Mouse (Mus musculus): ENCODE data around the gene Zfp518a. TPM values are rescaled to one million over a fixed set of nuclear protein-coding genes. Genes with fewer than 3 reads are reported as not detected.
A peak's percentile ranks its signal among the peaks of the same experiment; 100 is the strongest.

The Zfp518a gene
- polyA plus RNA-seq, 1 experiment from 2014 or later, result 5.9 TPM

GRCm38 (mm10) chr19:40872955-40873665 lies 21.4 kb upstream of the Zfp518a start:
- 2% methylated on average over 51 of the region's 51 CpGs for WGBS
- Histone ChIP-seq H3K27ac (ENCODE audit: low read length) (peak overlapping the region; percentile 78), H3K4me1 (ENCODE audit: insufficient read depth, low read depth, low read length) (no peaks in the 10 kb centered on the region), H3K9ac (replicated peaks; ENCODE audit: low read depth) (no peak overlapping the region), H3K9me3 (ENCODE audit: low read length) (no peaks in the 10 kb centered on the region), H3K36me3 (ENCODE audit: insufficient read depth, low read length) (no peaks in the 10 kb centered on the region), H3K4me3 (ENCODE audit: low read depth, low read length) (peak overlapping the region; percentile 43), H3K4me2 (replicated peaks; ENCODE audit: low read depth, low read length) (peak overlapping the region; percentile 69), H3K27me3 (replicated peaks; ENCODE audit: insufficient read depth, low read length) (peaks cover 12% of the 10 kb centered on the region; the same call in 1 of the 2 replicates)
- ATAC-seq (peak; percentile 97), DNase-seq (ENCODE audit: low spot score) (peak; percentile 98)
- TF ChIP-seq EP300 (IDR thresholded peaks at IDR 0.05), result 0 out of 2 replicates have a peak, but pooled peaks have one; percentile 67
- TF ChIP-seq CTCF (IDR thresholded peaks at IDR 0.05), result peak; percentile 74

- Histone ChIP-seq H3K27ac (ENCODE audit: low read length) (no peak overlapping the region), H3K27me3 (replicated peaks; ENCODE audit: insufficient read depth, low read length) (peaks cover 15% of the 10 kb centered on the region; the same call in 1 of the 2 replicates), H3K9me3 (ENCODE audit: low read length) (no peaks in the 10 kb centered on the region), H3K36me3 (ENCODE audit: insufficient read depth, low read length) (no peaks in the 10 kb centered on the region), H3K4me2 (replicated peaks; ENCODE audit: low read depth, low read length) (no peak overlapping the region), H3K4me1 (ENCODE audit: insufficient read depth, low read depth, low read length) (no peaks in the 10 kb centered on the region), H3K4me3 (ENCODE audit: low read depth, low read length) (no peak overlapping the region), H3K9ac (replicated peaks; ENCODE audit: low read depth) (no peak overlapping the region)
- peak; percentile 56; the same call in 1 of the 2 replicates for ATAC-seq
- DNase-seq (ENCODE audit: low spot score), result peak; percentile 22
- no peak for TF ChIP-seq CTCF (IDR thresholded peaks at IDR 0.05)
- TF ChIP-seq EP300 (IDR thresholded peaks at IDR 0.05), result no peak
- 77% methylated on average over 4 of the region's 4 CpGs for WGBS
Measured at GRCm38 (mm10) chr19:40881700-40882099, 12.8 kb upstream of the Zfp518a start.

DNA sequence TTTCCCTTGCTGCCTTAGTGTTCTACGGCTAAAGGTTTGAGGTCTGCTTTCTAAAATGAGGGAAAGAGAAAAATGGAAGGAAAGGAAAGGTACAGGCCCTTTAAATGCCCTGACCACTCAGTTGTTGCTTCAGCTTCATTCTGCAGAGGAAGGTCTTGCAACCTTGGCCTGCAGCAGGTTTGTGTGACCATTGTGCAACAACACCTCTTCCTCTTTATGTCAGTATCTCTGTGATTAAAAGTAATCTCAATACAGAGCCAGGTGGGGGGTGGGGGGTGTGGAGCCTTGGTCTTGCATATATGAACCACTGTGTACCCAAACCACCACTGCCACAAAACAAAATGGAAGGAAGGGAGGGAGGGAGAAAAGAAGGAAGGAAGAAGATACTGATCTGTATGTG lies 5.6 kb upstream of the Zfp518a start:
- 78% methylated on average over 1 of the region's 1 CpGs for WGBS
- 0 out of 2 replicates have a peak, but pooled peaks cover 6% of the 10 kb centered on the region for H3K9me3 ChIP-seq (ENCODE audit: low read length)
- 0 out of 2 replicates have a peak, but pooled peaks cover 5% of the 10 kb centered on the region for H3K27me3 ChIP-seq (replicated peaks; ENCODE audit: insufficient read depth, low read length)
- no peak overlapping the region for H3K4me2 ChIP-seq (replicated peaks; ENCODE audit: low read depth, low read length)
- no peak for TF ChIP-seq EP300 (IDR thresholded peaks at IDR 0.05)
- no peak for TF ChIP-seq CTCF (IDR thresholded peaks at IDR 0.05)
- no peaks in the 10 kb centered on the region for H3K36me3 ChIP-seq (ENCODE audit: insufficient read depth, low read length)
- H3K4me1 ChIP-seq (ENCODE audit: insufficient read depth, low read depth, low read length), result no peaks in the 10 kb centered on the region
- H3K9ac ChIP-seq (replicated peaks; ENCODE audit: low read depth), result no peak overlapping the region
- H3K4me3 ChIP-seq (ENCODE audit: low read depth, low read length), result no peak overlapping the region
- ATAC-seq (no peak), DNase-seq (ENCODE audit: low spot score) (no peak)
- no peak overlapping the region for H3K27ac ChIP-seq (ENCODE audit: low read length)

GRCm38 (mm10) chr19:40894071-40894506 lies 416 bp upstream of the Zfp518a start:
- H3K4me3 ChIP-seq (ENCODE audit: low read depth, low read length), result peak overlapping the region; percentile 83
- peak overlapping the region; percentile 59 for H3K9ac ChIP-seq (replicated peaks; ENCODE audit: low read depth)
- peak overlapping the region; percentile 72 for H3K4me2 ChIP-seq (replicated peaks; ENCODE audit: low read depth, low read length)
- H3K27ac ChIP-seq (ENCODE audit: low read length), result peak overlapping the region; percentile 93
- H3K27me3 ChIP-seq (replicated peaks; ENCODE audit: insufficient read depth, low read length), result 0 out of 2 replicates have a peak, but pooled peaks cover 5% of the 10 kb centered on the region
- no peaks in the 10 kb centered on the region for H3K36me3 ChIP-seq (ENCODE audit: insufficient read depth, low read length)
- WGBS, result 48% methylated on average over 21 of the region's 21 CpGs
- ATAC-seq, result no peak
- TF ChIP-seq CTCF (IDR thresholded peaks at IDR 0.05) (no peak; the same call in 1 of the 2 replicates), EP300 (IDR thresholded peaks at IDR 0.05) (no peak)
- H3K4me1 ChIP-seq (ENCODE audit: insufficient read depth, low read depth, low read length), result peaks cover 4% of the 10 kb centered on the region
- DNase-seq (ENCODE audit: low spot score), result no peak
- 0 out of 2 replicates have a peak, but pooled peaks cover 7% of the 10 kb centered on the region for H3K9me3 ChIP-seq (ENCODE audit: low read length)

DNA sequence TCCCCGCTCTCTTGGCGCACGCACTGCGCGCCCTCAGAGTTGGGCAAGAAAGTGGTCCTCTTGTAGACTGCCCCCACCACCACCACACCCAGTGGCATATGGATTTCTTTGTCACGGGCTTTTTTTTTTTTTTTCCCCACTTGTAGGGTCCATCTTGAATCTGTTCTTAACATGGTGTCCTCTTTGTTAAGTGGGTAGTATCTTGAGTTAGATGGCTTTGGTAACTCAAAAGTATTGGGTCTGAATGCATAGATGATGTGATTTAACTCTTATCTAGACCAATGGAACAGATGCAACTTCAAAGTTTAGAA lies 843 bp downstream of the Zfp518a start:
- peak overlapping the region; percentile 93; the same call in 1 of the 2 replicates for H3K27ac ChIP-seq (ENCODE audit: low read length)
- WGBS, result 1% methylated on average over 6 of the region's 6 CpGs
- DNase-seq (ENCODE audit: low spot score), result peak; percentile 24

GRCm38 (mm10) chr19:40931581-40932369 lies 37.3 kb downstream of the Zfp518a start:
- no peak for TF ChIP-seq EP300 (IDR thresholded peaks at IDR 0.05)
- no peak for TF ChIP-seq CTCF (IDR thresholded peaks at IDR 0.05)
- Histone ChIP-seq H3K9ac (replicated peaks; ENCODE audit: low read depth) (no peak overlapping the region), H3K4me1 (ENCODE audit: insufficient read depth, low read depth, low read length) (no peaks in the 10 kb centered on the region), H3K4me2 (replicated peaks; ENCODE audit: low read depth, low read length) (no peak overlapping the region), H3K27me3 (replicated peaks; ENCODE audit: insufficient read depth, low read length) (no peaks in the 10 kb centered on the region), H3K4me3 (ENCODE audit: low read depth, low read length) (no peak overlapping the region), H3K27ac (ENCODE audit: low read length) (no peak overlapping the region), H3K9me3 (ENCODE audit: low read length) (no peaks in the 10 kb centered on the region), H3K36me3 (ENCODE audit: insufficient read depth, low read length) (no peaks in the 10 kb centered on the region)
- no peak for ATAC-seq
- no peak for DNase-seq (ENCODE audit: low spot score)
- 60% methylated on average over 9 of the region's 9 CpGs for WGBS

More for the DNA sequence above, 843 bp downstream of the Zfp518a start:
- peak overlapping the region; percentile 59 for H3K9ac ChIP-seq (replicated peaks; ENCODE audit: low read depth)
- peak overlapping the region; percentile 83 for H3K4me3 ChIP-seq (ENCODE audit: low read depth, low read length)
- H3K9me3 ChIP-seq (ENCODE audit: low read length), result 0 out of 2 replicates have a peak, but pooled peaks cover 7% of the 10 kb centered on the region
- H3K27me3 ChIP-seq (replicated peaks; ENCODE audit: insufficient read depth, low read length), result 0 out of 2 replicates have a peak, but pooled peaks cover 5% of the 10 kb centered on the region
- ATAC-seq, result no peak
- H3K4me1 ChIP-seq (ENCODE audit: insufficient read depth, low read depth, low read length), result peaks cover 4% of the 10 kb centered on the region
- H3K36me3 ChIP-seq (ENCODE audit: insufficient read depth, low read length), result no peaks in the 10 kb centered on the region
- H3K4me2 ChIP-seq (replicated peaks; ENCODE audit: low read depth, low read length), result peak overlapping the region; percentile 72
- no peak for TF ChIP-seq CTCF (IDR thresholded peaks at IDR 0.05)
- TF ChIP-seq EP300 (IDR thresholded peaks at IDR 0.05), result no peak

Measured in lung, postnatal 0 days (tissue).